Mouse (Mus musculus) frontal cortex, postnatal 25 days (tissue): ENCODE results near the gene Htr6.

Source experiments
- DNase-seq, 2 experiments: peaks; one replicate each; pipeline ENCODE4 v3.0.0; 2022; ENCODE audit warnings: low spot score in 2 of 2

Htr6 gene

DNA sequence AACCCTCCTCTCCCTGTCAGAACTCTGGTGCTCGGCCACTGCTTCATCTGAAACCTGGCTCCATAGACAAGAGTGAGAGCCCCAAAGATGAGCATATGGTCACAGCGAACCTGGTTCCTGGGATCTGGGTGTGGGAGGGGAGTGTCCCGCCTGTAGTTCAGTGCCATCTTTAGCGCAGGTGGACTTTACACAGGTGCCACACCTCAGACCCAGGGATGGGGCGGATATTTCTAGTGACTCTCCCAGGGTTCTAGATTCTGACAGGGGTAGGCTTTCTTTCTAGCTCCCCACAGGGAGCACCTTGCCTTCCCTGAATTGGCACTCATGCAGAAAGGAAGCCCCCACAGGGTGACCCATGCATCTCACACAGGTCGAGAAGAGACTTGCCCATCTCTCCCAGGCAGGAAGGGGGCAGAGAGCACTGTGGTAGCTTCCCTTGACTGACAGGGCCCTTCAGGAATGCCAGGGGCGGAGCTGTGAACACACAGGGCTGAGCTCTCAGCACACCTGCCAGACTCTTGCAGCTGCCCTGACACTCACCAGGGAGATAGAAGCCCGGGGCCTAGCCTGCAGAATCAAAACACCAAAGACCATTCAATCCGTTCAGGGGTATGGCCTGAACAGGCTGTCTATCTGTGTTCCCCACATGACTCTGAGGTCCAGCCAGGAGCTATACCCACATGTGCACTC lies 13.8 kb upstream of the Htr6 start:
- DNase-seq, result no peak

DNA sequence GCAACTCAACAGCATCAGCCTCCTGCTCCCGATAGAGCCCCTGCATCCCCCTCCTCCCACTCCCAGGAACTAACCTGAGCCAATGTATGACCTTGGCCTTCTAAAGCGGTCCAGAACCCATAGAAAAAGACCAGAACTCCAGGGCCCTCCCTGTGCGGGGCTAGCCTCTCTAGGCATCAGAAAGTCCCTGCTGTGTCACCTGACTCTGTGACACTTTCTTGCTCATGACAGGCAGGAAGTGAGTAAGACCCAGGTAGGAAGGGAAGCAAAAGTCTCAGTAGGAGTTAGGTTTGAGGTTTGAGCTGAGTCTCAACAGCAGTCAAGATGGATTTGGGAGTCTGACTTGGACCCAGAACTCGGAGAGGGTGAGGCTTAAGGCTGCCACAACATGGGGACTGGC lies 11.6 kb upstream of the Htr6 start:
- no peak for DNase-seq

DNA sequence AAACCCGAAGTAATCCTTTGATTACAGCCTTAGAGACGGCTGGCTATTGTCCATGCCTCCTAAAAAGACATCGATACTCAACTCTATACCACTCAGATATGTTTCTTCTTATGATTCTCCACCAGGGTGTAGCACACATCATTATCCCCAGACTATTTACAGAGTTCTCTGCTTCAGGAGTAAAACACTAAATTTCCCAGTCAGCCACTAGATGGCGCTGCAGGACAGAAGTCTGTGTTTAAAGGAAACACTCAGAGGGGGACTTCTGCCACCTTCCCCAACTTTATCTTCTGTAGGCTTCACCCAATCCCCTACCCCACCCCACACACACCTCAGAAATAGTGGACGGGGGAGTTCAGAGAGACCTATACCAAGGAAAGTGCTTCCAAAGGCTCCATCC lies 10.7 kb upstream of the Htr6 start:
- peak; percentile 75 to 84 for DNase-seq

DNA sequence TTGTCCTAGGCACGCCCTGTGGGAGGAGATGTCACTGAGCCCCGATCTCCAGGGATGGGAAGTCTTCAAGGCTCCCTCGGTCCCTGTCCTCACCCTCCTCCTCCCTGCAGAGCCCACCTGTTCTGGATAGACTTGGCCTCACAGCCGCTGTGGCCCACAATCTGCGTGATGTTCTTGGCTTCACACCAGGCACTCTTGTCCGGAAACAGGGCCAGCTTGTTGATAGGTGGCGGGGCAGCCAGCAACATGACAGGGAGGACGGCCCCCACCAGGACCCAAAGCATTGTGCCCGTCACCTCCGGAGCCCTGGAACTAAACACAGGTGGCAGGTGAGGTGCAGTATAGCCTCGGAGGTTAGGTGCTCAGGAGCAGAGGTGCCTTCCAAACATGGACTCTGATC lies 10.0 kb upstream of the Htr6 start:
- DNase-seq, result no peak

DNA sequence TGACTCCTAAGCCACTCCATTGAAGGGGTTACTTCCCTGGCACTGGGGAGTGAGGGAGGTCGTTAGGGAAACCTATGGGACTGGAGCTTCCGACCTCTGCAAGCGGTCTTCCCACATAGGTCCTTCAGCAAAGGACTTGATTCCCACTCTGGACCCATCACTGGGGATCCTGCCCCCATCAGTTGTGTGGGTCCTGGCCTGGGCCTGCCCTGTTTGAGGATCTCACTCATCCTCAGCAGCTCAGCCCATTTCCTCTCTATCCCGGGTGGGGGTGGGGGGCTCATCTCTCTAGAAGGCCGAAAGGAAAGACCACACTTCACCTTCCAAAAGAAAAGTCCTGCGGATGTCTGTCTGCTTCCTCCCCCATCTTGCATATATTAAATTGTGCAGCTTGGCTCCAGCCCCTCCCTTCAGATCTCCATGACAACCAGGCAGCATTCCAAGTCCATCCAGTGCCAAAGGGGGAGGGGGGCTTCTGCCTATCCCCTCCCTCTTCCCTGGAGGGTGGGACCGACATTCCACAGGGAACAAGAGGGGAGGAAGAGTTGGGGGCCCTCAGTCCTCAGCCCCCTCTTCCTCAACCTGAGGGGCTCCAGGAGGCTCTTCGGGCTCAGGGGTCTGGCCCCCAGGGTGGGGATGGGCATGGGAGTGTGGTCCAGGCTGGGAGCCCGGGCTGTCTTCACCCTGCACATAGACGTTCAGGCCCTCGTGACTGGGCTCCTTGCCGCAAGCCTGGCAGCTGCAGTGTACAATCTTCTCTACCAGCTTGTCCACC lies 7.6 kb upstream of the Htr6 start:
- DNase-seq, result no peak

DNA sequence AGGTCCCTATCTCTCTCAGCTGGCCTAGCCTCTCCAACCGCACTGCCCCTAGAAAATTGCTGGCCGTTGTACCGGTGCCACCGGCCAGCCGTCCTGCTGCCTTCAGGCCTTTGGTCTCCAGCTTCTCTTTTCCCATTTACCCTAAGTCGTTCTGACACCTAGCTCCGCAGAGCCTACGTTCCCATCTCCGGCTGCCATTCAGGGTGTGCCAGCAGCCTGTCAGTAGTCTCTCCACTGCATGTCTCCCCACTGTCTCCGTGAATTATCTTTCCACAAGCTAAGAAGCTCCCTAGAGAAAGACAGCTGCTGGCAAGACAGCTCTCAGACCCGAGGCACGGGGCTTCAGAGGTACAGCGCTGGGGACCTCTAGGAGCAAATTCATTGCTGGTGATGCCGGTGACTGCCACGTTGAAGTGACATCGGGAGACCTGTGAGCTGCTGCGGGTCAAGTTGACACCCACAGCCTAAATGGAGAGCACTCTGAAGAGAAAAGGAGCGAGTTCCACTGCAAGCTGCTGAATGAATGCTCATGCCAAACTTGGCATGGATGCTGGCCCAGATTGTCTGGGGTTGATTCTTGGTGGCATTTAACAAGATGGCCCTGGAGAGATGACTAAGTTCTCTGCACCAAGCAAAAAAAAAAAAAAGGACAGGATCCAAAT lies 6.0 kb upstream of the Htr6 start:
- DNase-seq, result no peak

DNA sequence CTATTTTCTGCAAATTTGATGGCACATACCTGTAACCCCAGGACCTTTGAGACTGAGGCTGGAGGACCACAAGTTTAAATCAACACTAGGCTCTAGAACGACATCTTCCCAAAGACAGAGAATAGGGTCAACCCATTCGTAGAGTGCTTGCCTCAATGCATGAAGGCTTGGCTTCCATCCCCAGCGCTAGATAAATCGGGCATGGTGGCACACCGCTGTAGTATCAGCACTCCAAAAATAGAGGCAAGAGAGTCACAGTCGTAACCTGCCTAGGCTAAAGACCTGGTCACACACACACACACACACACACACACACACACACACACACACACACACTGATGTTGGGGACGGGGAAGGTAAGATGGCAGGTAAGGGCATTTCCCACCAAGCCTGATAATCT lies 4.9 kb upstream of the Htr6 start:
- DNase-seq, result no peak

DNA sequence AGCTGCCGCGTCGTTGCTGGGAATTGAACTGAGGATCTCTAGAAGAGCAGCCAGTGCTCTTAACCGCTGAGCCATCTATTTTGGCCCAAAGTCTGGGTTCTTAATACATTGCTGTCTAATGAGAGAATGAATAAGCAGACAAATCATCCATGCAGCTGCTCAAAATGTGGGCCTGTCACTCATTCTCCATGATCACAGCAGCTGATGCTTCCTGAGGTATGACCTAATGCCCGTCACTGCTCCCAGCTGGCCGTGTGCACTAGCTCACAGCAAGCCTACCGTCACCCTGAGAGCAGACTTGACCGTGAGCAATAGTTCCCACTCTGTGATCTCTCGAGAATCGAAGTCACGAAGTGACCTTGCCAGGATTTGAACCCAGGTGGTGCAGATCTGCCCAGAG lies 4.1 kb upstream of the Htr6 start:
- no peak for DNase-seq

DNA sequence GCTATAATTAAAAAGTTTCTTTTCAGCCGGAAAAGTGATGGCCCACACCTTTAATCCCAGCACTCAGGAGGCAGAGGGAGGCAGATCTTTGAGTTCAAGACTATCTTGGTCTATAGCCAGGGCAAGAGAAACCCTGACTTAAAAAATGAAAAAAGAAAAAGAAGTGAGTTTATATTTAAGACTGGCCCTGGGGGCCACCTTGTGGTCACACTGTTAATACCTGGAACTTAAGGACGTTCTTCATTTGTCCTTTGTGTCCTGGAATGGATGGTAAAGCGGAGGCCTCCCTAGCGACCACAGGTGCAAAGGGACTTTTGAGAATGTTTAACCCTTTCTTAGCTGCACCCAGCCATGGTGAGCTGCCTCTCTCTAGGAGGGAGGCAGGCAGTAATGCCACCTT lies 3.4 kb upstream of the Htr6 start:
- no peak for DNase-seq

DNA sequence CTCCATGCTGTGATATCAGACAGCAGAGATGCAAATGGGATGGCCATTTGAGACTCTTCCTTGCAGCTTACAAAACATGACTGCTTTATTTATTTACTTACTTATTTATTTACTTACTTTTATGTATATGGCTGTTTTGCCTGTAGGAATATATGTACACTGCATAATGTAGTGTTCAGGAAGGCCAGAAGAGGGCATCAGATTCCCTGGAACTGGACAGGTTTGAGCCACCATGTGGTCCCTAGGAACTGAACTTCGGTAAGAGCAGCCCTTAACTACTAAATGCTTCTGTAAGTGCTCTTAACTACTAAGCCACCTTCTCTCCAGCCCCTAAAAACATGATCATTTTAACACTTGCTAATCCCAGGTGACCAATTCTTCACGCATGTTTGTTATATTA lies 2.9 kb upstream of the Htr6 start:
- DNase-seq, result no peak

DNA sequence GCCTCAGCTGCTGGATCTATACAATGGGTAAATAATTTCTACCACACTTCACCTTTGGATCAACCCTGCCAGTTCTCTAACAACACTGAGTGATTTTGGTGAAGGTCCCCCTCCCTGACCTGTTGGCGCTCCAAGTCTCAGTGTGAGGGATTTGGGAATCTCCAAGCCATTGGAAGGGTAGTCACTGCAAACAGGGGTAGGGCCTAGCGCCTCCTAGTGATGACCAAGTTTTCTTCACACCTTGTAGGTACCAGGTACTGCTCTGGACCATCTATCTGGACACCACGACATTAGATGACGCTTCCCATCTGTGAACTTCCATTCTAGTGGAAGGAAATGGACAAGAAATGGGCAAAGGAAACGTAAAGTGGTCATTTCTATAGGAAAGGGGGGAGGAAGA lies 545 bp upstream of the Htr6 start:
- DNase-seq, result no peak

DNA sequence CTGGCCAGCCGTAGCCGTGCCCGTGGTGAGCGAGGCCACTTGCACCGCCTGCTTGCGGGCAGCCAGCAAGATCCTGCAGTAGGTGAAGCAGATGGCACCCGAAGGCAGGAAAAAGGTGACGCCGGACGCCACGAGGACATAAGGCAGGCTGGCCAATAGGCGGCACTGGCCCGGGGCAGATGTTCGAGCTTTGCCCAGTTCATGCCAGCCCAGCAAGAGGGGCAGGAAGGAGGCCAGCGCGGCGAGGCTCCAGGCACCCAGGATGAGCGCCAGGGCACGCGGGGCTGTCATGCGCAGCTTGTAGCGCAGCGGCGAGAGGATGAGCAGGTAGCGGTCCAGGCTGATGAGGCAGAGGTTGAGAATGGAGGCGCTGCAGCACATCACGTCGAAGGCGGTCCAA lies 1.3 kb downstream of the Htr6 start:
- no peak for DNase-seq

DNA sequence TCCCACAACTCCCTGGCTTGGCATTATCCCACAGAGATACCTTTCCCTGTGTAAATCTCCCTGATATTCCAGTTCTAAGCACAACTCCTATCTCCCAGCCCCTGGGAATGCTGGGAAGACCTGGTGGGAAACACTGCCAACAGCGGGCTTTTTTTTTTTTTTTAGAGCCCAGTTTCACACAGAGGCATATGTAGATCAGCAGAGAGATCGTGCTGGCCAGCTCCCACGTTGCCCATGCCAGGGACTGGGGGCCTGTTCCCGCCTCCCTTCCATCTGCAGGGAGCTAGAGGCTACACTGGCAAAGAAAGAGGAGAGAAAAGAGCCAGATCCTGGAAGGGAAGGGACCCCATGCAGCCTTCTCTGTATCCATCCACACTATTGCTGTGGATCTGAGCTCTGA lies 7.1 kb downstream of the Htr6 start:
- no peak for DNase-seq

DNA sequence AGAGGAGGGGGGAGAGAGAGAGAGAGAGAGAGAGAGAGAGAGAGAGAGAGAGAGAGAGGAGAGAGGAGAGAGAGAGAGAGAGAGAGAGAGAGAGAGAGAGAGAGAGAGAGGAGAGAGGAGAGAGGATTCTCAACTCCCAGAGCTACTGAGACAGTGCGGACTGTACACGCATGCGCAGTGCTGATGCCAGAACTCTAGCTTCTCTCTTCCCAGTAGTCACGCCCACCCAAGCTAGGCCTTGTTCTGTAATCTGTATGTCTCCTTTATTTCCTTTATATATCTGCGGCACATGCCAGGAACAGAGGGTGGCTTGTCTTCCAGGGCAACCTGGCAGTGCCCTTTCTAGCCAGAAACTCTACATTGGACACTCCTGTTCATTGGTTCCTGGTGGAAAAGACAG lies 10.5 kb downstream of the Htr6 start:
- DNase-seq, result no peak

DNA sequence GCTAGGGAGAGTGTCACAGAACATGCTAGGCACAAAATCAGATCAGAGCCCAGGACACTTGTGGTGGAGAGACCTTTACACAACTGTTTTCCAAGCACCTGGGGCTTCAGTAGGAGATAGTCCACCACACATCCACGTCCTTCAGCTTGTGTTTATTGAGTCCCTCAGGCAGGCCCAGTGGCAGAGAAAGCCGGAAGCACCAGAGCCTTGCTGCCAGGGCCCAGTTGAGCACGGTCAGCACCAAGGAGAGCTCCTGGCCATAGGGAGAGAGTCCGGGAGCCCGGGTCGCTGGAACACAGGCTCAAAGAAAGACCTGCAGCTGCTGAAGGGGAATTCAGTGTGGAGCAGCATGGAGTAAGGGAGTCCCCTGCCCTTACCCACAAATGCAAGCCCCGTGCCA lies 15.8 kb downstream of the Htr6 start:
- DNase-seq, result no peak

DNA sequence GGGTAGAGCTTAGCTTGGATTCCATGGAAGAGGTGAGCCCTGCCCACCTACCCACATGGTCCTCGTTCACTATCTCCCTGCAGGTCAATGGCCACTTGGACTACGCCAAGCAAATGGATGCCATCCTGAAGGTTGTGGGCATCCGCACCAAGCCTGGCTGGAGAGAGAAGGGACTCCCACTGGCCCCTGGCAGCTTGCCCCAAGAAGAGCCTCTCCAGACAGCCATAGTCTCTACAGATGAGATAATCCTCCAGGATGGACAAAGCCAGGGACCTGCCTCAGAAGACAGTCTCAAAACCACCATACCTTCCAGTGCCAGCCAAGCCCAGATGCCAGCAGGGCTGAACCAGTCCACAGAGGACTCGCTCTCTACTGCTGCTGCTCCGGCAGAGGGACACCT lies 17.3 kb downstream of the Htr6 start:
- no peak for DNase-seq

DNA sequence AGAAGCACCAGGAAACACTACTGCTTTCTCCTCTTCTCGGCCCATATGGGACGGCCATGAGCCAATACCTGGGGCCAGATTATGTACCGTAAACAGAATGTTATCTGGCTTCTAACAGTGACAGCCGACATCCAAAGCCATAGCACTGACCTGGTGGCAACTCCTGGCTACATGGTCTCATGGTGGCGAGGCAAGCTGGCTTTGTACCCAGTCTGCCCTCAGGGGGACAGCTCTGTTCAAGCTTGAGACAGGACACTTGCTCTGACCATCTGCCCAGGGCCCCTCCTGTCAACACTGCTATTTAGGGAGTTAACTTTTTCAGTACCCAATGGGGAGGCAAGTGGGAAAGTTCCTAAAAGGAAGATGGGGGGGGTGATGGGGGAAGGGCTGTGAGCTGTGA lies 18.1 kb downstream of the Htr6 start:
- DNase-seq, result no peak

DNA sequence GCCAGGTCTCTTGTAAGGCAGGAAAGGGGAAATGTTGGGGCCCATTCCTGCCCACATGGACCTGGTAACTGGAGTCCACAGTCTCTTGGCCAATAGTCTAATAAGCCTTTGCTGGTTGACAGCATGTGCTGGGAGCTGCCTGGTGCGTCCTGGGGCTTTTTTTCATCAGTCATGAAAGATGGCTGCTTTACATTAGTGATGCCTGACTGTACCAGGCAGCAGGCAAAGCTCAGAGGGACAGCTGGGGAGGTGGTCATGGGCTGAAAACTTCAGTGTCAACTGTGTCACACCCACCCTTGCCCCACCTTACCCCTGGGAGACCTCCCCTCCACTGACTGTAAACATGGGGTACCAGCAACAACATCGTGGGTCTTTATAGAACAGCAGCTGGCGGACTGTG lies 19.6 kb downstream of the Htr6 start:
- no peak for DNase-seq

DNA sequence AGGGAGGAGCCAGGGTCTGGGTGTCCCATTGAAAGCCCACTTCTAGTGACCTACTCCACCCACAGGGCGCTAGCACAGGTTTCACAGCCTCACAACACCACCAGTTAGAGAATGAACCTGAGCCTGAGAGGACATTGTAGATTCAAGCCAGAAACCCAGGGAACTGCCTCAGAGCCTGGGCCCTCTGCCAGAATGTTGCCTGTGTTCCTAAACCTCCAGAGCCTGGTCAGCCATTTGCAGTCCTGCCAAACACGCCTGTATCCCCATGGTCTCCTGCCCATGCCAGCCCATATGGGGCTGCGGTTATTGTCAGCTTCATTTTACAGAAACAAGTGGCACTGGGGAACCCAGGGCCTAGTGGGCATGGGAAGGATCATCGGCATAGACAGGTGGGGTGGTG lies 20.0 kb downstream of the Htr6 start:
- DNase-seq, result no peak

DNA sequence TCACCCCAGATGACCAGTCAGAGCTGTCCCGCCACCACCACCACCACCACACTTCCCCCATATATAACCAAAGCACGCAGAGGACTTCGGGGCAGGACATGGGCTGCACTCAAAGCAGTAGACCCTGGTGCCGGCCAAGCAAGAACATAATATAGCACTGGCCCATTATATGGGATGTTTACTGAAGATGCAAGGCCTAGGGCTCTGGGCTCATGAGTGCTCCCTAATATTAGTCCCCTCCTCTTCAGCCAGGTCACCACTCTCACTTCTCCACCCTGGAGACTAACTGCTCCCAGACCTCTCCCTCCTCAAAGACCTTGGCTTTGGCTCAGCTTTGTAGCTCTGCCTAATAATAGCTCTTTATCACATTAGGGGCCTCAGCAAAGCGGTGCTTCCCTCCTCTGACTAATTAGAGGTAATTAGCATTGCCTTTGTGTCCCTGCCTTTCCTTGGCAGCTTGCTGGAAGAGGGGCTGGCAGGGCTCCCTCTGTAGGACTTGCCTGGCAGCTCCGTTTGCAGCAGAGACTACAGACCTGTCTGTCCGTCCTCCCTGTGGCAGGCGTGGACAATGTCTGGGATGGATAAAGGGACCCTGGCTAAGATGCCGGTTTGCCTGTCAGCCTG lies 21.0 kb downstream of the Htr6 start:
- peak in 1 of 2 experiments; percentile 46 for DNase-seq

DNA sequence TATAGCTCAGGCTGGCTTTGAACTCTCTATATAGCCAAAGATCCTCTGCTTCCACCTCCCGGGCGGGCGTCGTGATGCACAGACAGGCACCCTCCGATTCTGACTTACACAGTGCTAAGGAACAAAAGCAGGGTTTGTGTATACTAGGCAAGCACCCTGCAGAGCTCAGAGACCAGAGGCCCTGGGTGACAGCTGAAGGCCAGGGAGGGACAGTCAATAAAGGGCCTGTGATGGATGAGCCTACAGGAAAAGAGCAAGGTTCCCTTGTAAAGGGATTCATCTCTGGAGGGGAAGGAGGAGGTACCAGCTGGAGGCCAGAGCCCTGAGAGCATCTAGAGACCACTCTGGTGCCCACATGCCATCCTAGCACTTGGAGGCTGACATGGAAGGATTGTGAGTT lies 22.0 kb downstream of the Htr6 start:
- DNase-seq, result no peak

DNA sequence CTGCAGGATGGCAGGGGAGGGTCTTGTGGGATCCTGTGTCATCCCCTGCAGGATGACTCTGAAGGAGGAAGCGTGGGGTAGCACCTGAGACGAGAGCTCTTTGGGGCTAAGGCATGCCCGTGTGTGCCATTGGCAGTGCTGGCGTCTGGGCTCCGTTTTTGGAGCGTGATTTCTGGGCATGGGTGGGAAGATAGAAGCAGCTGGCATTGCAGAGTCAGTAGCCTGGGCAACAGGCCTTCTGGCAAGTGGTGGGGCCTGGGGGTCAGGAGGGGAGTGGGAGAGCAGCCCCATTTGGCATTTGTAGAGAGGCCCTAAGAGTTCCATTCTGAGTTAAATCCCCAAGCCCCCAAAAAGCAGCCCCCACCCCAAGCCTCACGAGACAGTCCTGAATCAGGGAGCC lies 22.6 kb downstream of the Htr6 start:
- DNase-seq, result no peak

DNA sequence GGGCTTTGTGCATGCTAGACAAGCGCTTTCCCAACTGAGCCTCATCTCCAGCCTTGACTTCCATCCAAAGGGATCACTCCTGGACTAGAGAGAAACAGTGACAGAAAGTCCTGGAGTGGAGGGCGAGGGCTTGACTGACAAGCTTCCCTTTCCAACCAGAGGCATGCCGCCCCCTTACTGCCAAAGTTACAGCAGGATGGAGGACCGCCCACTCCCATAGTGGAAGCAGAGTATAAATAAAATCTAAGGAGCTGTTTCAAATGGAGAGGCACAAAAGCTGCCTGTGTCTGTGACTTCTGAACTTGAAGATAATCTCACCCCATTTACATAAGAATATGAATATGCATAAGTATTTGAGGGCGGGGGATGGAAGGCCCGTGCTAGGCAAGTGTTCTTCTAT lies 26.9 kb downstream of the Htr6 start:
- DNase-seq, result no peak
